Mouse (Mus musculus): ENCODE data around the gene Cchcr1.

DNA sequence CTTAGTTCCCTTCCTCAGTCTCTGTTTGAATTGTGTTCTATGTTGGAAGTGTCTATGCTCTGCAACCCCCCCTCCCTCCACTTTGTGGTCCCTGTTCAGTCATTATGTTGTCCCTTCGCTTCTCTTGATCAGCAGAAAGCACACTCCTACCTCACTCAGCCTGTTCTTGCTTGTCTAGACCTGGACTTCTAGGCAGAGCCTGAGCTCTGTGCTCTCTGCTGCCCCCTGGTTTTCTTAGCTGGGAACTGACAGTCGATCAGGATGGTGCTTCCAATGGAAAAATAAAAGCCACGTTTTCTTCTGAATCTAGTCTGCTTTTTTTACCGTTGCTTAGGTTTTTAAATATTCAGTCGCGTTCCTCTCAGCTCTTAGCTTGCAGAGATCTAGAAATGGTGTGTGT is 17.4 kb downstream of the Cchcr1 start:
- TF ChIP-seq CTCF (IDR thresholded peaks at IDR 0.05; ENCODE audit: control insufficient read depth, insufficient read depth, low read length), result peak; percentile 88
- no peak for TF ChIP-seq POLR2A (IDR thresholded peaks at IDR 0.05; ENCODE audit: borderline replicate concordance, control insufficient read depth, low read depth, low read length)

All from bone marrow, adult 2 months (tissue).